Mouse (Mus musculus) midbrain, embryonic 11.5 days (tissue): Measurements from ENCODE around the gene Ubtf. TPM values are rescaled to one million over a fixed set of nuclear protein-coding genes. Genes with fewer than 3 reads are reported as not detected.
"Not testable (repeated sequence)": the region's sequence is repeated elsewhere in the genome, so short reads cannot be mapped to it uniquely, and the experiment has no call there.

Source experiments
- ATAC-seq: fragments of 200-750 bp; cut with Nextera tagmentation; 2 replicates; pipeline ENCODE4 v1.8.0; 2017; ENCODE audit warnings: moderate TSS enrichment, moderate library complexity; ENCODE audit not compliant: low FRiP score
- DNase-seq: peaks from one replicate; pipeline ENCODE4 v3.0.0; 2015; ENCODE audit warnings: low spot score; ENCODE audit errors: missing footprints
- H3K27ac ChIP-seq: fragments of 300-500 bp; sonication (generic); 2 replicates; pipeline ENCODE4 v1.5.1; 2014; ENCODE audit warnings: low read depth, low read length
- H3K27me3 ChIP-seq: fragments of 300-500 bp; sonication (generic); 2 replicates; pipeline ENCODE4 v1.6.1; 2014; ENCODE audit warnings: mild to moderate bottlenecking, low read length, moderate library complexity, mixed read lengths; ENCODE audit not compliant: control insufficient read depth, insufficient read depth
- H3K36me3 ChIP-seq: fragments of 300-500 bp; sonication (generic); 2 replicates; pipeline ENCODE4 v1.6.1; 2014; ENCODE audit warnings: mild to moderate bottlenecking, low read length, moderate library complexity, mixed read lengths; ENCODE audit not compliant: control insufficient read depth, insufficient read depth
- H3K4me1 ChIP-seq: fragments of 300-500 bp; sonication (generic); 2 replicates; pipeline ENCODE4 v1.6.1; 2014; ENCODE audit warnings: low read length; ENCODE audit not compliant: control insufficient read depth, insufficient read depth
- H3K4me2 ChIP-seq: fragments of 300-500 bp; sonication (generic); 2 replicates; pipeline ENCODE4 v1.6.1; 2014; ENCODE audit warnings: mild to moderate bottlenecking, moderate library complexity
- H3K4me3 ChIP-seq: fragments of 300-500 bp; sonication (generic); 2 replicates; pipeline ENCODE4 v1.5.1; 2014; ENCODE audit warnings: low read depth, low read length
- H3K9ac ChIP-seq: fragments of 300-500 bp; sonication (generic); 2 replicates; pipeline ENCODE4 v1.6.1; 2014; ENCODE audit warnings: low read length
- H3K9me3 ChIP-seq: fragments of 300-500 bp; sonication (generic); 2 replicates; pipeline ENCODE4 v1.6.1; 2016; ENCODE audit warnings: low read length; ENCODE audit not compliant: control insufficient read depth
- WGBS: fragments of 180-500 bp; shearing (Covaris S2); extraction: QIAGEN DNeasy Blood & Tissue Kit; methylation state at CpG from one replicate; pipeline ENCODE4 v1.1.7; 2014; 5-methylcytosine and 5-hydroxymethylcytosine counted together
- polyA plus RNA-seq: library from polyadenylated mRNA; unstranded; fragments of >200 nt; fragmentation: Nextera tagmentation; extraction: Ambion mirVana; gene quantifications from 2 replicates; pipeline ENCODE4 v1.2.1, GENCODE M21; 2014

Gene Ubtf
- polyA plus RNA-seq, result 84.7 and 86.1 TPM in 2 replicates

GRCm38 (mm10) chr11:102319410-102319792 lies at the start of gene Ubtf:
Gene Ubtf (minus strand): TSS chr11:102319742.
- no peaks in the 10 kb centered on the region for H3K27me3 ChIP-seq
- H3K27ac ChIP-seq, result peak within 1 kb of the TSS; percentile 97
- H3K36me3 ChIP-seq, result 0 out of 2 replicates have a peak, but pooled peaks cover under 1% of the 10 kb centered on the region
- H3K9me3 ChIP-seq, result no peaks in the 10 kb centered on the region
- peak; percentile 26 for ATAC-seq
- peaks cover 16% of the 10 kb centered on the region for H3K4me1 ChIP-seq
- H3K4me3 ChIP-seq, result peak within 1 kb of the TSS; percentile 98
- H3K4me2 ChIP-seq, result peak within 1 kb of the TSS; percentile 86
- peak; percentile 96 for DNase-seq
- WGBS, result under 1% methylated on average over 25 of the region's 25 CpGs
- peak within 1 kb of the TSS; percentile 100 for H3K9ac ChIP-seq

GRCm38 (mm10) chr11:102369263-102369662 lies 49.7 kb upstream of the Ubtf start:
- Histone ChIP-seq H3K4me3 (no peak overlapping the region), H3K4me2 (no peak overlapping the region), H3K36me3 (no peaks in the 10 kb centered on the region), H3K4me1 (no peaks in the 10 kb centered on the region), H3K9ac (no peak overlapping the region), H3K27me3 (0 out of 2 replicates have a peak, but pooled peaks cover 2% of the 10 kb centered on the region), H3K27ac (no peak overlapping the region), H3K9me3 (no peaks in the 10 kb centered on the region)
- WGBS, result 75% methylated on average over 4 of the region's 4 CpGs
- DNase-seq (no peak), ATAC-seq (no peak)

- Histone ChIP-seq H3K27me3 (no peaks in the 10 kb centered on the region), H3K4me3 (no peak overlapping the region), H3K9ac (no peak overlapping the region), H3K4me1 (no peaks in the 10 kb centered on the region), H3K4me2 (no peak overlapping the region), H3K9me3 (no peaks in the 10 kb centered on the region), H3K36me3 (no peaks in the 10 kb centered on the region), H3K27ac (no peak overlapping the region)
- ATAC-seq (no peak), DNase-seq (no peak)
- WGBS, result 84% methylated on average over 5 of the region's 5 CpGs
These were observed 48.8 kb upstream of the Ubtf start for GRCm38 (mm10) chr11:102368347-102368746.

GRCm38 (mm10) chr11:102367504-102368280 lies 48.1 kb upstream of the Ubtf start:
- DNase-seq (no peak), ATAC-seq (no peak)
- H3K4me2 ChIP-seq, result no peak overlapping the region
- WGBS, result 81% methylated on average over 9 of the region's 9 CpGs
- no peaks in the 10 kb centered on the region for H3K9me3 ChIP-seq
- H3K27ac ChIP-seq, result no peak overlapping the region
- no peaks in the 10 kb centered on the region for H3K36me3 ChIP-seq
- H3K27me3 ChIP-seq, result no peaks in the 10 kb centered on the region
- no peak overlapping the region for H3K9ac ChIP-seq
- H3K4me1 ChIP-seq, result no peaks in the 10 kb centered on the region
- H3K4me3 ChIP-seq, result no peak overlapping the region

- not testable (repeated sequence) for H3K4me3 ChIP-seq, H3K36me3 ChIP-seq, DNase-seq, H3K4me2 ChIP-seq, H3K9ac ChIP-seq, ATAC-seq, H3K4me1 ChIP-seq, H3K27me3 ChIP-seq, H3K9me3 ChIP-seq
- 84% methylated on average over 8 of the region's 8 CpGs for WGBS
- peak within 1 kb of the TSS; percentile 12; the same call in 1 of the 2 replicates for H3K27ac ChIP-seq
These were observed 46.6 kb upstream of the Ubtf start, which contains the start of gene Slc4a1 for GRCm38 (mm10) chr11:102366103-102366502. Gene Slc4a1 (minus strand): TSS chr11:102366203.

GRCm38 (mm10) chr11:102365699-102366098 lies 46.2 kb upstream of the Ubtf start:
- DNase-seq, result no peak
- H3K4me1 ChIP-seq, result no peaks in the 10 kb centered on the region

GRCm38 (mm10) chr11:102364570-102365371 lies 45.2 kb upstream of the Ubtf start:
- Histone ChIP-seq H3K36me3 (no peaks in the 10 kb centered on the region), H3K4me2 (no peak overlapping the region), H3K27ac (no peak overlapping the region), H3K27me3 (no peaks in the 10 kb centered on the region), H3K9ac (peak overlapping the region; percentile 45; the same call in 1 of the 2 replicates), H3K4me3 (peak overlapping the region; percentile 14; the same call in 1 of the 2 replicates), H3K4me1 (no peaks in the 10 kb centered on the region), H3K9me3 (no peaks in the 10 kb centered on the region)
- DNase-seq (no peak), ATAC-seq (no peak)
- 76% methylated on average over 14 of the region's 14 CpGs for WGBS

More at GRCm38 (mm10) chr11:102365699-102366098, 46.2 kb upstream of the Ubtf start:
- no peaks in the 10 kb centered on the region for H3K27me3 ChIP-seq
- H3K9me3 ChIP-seq, result no peaks in the 10 kb centered on the region
- no peaks in the 10 kb centered on the region for H3K36me3 ChIP-seq
- ATAC-seq, result no peak
- peak overlapping the region; percentile 12; the same call in 1 of the 2 replicates for H3K27ac ChIP-seq
- no peak overlapping the region for H3K9ac ChIP-seq
- no peak overlapping the region for H3K4me3 ChIP-seq
- 56% methylated on average over 4 of the region's 4 CpGs for WGBS
- no peak overlapping the region for H3K4me2 ChIP-seq

- H3K4me3 ChIP-seq, result no peak overlapping the region
- DNase-seq (no peak), ATAC-seq (0 out of 2 replicates have a peak, but pooled peaks have one; percentile 35)
- no peaks in the 10 kb centered on the region for H3K36me3 ChIP-seq
- H3K27me3 ChIP-seq, result no peaks in the 10 kb centered on the region
- no peaks in the 10 kb centered on the region for H3K4me1 ChIP-seq
- H3K4me2 ChIP-seq, result no peak overlapping the region
- WGBS, result 46% methylated on average over 2 of the region's 2 CpGs
- no peak overlapping the region for H3K27ac ChIP-seq
- no peak overlapping the region for H3K9ac ChIP-seq
- H3K9me3 ChIP-seq, result no peaks in the 10 kb centered on the region
These were observed 44.1 kb upstream of the Ubtf start for GRCm38 (mm10) chr11:102363623-102364022.
